Mouse (Mus musculus): ENCODE results near the gene Ptpn6. TPM values are rescaled to one million over a fixed set of nuclear protein-coding genes. Genes with fewer than 3 reads are reported as not detected.
A peak's percentile ranks its signal among the peaks of the same experiment; 100 is the strongest.
"Not testable (repeated sequence)": the region's sequence is repeated elsewhere in the genome, so short reads cannot be mapped to it uniquely, and the experiment has no call there.

The Ptpn6 gene
- polyA plus RNA-seq, 1 experiment: 6.5 TPM

DNA sequence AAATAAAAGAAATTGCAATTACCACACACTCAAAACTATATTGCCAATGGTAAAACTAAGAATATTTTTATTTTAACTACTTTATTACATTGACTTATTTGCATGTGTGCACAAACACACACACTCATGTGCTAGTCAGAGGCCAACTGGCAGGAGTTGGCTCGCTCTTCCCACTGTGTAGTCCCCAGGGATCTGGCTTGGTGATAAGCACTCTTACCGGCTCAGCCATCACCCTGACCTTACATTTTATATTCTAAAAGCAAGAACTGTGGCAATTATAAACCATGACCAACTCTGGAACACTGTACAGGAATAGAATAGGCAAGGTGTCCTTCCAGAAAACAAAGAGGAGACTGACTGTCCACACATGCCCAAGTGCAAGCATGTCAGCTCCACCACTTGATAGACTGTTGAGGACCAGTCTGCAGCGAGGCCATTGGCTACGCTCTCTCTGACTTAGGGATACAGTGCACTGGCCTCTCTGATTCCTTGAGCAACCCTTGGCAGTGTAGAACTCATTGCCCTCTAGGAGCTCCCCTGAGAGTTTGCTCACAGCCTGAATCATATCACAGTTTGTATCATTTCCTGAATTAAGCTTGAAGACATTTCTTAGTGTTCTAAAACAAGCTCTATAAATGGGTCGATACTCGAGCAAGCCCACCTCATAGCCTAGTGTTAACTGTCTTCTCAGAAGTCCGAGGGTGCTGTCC, 41.9 kb downstream of the Ptpn6 start:
- H3K4me1 ChIP-seq (ENCODE audit: control insufficient read depth, insufficient read depth, low read length): peaks cover 10% of the 10 kb centered on the region
- H3K4me3 ChIP-seq (ENCODE audit: insufficient read depth, low read length): no peak overlapping the region
- H3K27ac ChIP-seq (ENCODE audit: insufficient read depth, low read length): no peak overlapping the region
- TF ChIP-seq CTCF (IDR thresholded peaks at IDR 0.05; ENCODE audit: extremely low read depth, insufficient read depth, low read length) (no peak), POLR2A (IDR thresholded peaks at IDR 0.05; ENCODE audit: extremely low read depth, insufficient read depth, low read length) (no peak)

DNA sequence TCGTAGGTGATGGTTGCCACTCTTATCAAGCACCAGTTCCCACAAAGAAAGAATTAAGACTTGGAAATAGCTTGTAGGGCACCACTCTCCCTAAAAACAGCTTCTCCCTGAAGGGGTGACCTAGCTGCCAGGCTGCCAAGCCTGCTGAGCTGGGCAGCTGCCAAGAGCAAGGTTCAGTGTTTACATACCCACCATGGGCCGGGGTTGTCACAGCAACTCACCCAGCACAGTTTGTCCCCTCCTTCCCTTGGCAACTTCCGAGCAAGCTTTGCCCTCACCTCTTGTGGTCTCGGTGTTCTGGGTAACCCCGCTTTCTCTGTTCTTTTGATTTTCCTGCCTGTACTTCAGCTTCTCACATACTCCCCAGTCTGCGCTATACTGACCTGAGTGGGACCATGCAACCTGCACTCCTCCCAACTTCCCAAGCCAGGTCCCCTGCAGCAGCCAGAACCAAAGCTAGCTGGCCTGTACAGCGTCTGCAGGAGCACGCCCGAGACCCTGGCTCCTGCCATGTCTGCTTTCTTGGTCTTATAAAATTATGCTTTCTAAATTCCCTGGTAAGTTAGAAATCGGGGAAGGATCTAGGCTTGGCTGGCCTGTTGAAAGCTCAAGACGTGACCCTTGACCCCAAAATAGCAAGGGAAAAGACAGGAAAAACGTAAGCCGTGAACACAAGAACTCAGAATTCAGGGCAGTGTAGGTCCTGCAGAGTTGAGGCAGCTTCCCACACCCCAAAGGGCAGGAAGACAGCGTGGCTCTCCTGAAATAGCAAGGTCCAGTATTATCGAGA, 44.2 kb downstream of the Ptpn6 start:
- no peak overlapping the region for H3K4me3 ChIP-seq (ENCODE audit: insufficient read depth, low read length)
- H3K27ac ChIP-seq (ENCODE audit: insufficient read depth, low read length): peak overlapping the region; percentile 45; the same call in 1 of the 2 replicates

DNA sequence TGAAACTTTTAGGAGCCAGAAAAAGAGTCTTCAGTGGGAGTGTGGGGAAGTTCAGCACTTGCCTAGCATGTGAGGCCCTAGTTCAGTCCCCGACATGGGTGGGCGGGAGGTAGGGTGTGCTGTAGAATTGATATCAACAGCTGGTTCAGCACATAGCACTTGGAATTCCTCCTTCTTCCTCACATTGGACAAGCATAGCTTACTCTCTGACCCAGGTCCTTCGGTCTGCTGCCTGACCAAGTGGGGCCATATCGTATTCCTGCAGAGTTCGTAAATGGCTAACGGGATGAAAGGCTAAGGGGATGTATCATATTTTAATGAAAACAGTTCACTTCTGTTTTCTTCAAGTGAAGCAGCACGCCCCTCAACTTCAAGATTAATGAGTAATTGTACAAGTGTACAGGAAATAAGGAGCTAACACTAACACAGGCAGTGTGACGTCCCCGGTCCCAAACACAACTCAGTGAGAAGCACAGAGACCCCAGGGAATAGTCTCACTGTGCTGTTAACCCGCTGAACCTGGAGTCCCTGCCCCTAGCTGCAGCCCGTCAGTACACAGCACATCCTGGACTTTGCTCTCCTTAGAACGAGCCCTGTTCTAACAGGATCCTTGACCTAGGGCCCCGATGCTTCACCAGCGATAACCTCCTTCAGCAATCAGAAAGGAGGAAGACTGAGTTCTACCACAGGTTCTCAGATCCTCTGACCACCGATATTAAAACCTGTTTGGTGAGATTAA, 45.1 kb downstream of the Ptpn6 start:
- TF ChIP-seq POLR2A (IDR thresholded peaks at IDR 0.05; ENCODE audit: extremely low read depth, insufficient read depth, low read length) (no peak), CTCF (IDR thresholded peaks at IDR 0.05; ENCODE audit: extremely low read depth, insufficient read depth, low read length) (no peak)
- Histone ChIP-seq H3K27ac (ENCODE audit: insufficient read depth, low read length) (peak overlapping the region; percentile 45), H3K4me1 (ENCODE audit: control insufficient read depth, insufficient read depth, low read length) (peaks cover 8% of the 10 kb centered on the region), H3K4me3 (ENCODE audit: insufficient read depth, low read length) (no peak overlapping the region)

More for the DNA sequence above, 44.2 kb downstream of the Ptpn6 start:
- TF ChIP-seq CTCF (IDR thresholded peaks at IDR 0.05; ENCODE audit: extremely low read depth, insufficient read depth, low read length) (no peak), POLR2A (IDR thresholded peaks at IDR 0.05; ENCODE audit: extremely low read depth, insufficient read depth, low read length) (no peak)
- H3K4me1 ChIP-seq (ENCODE audit: control insufficient read depth, insufficient read depth, low read length): peaks cover 8% of the 10 kb centered on the region

DNA sequence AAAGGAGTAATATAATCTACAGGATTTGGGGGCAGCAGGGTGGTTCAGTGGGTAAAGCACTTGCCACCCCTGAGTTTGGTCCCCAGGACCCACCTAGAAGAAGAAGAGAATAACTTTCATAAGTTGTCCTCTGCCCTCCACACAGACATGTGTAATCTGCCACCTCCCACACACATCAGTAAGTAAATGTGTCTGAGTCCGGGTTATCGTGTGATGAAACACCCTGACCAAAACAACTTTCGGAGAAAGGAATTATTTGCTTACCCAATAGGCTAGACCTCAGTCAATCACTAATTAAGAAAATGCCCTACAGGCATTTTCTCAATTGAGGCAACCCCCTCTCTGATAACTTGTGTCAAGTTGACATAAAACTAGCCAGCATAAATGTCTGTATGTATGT, 48.0 kb downstream of the Ptpn6 start:
- no peak for TF ChIP-seq CTCF (IDR thresholded peaks at IDR 0.05; ENCODE audit: extremely low read depth, insufficient read depth, low read length)
- no peak for TF ChIP-seq POLR2A (IDR thresholded peaks at IDR 0.05; ENCODE audit: extremely low read depth, insufficient read depth, low read length)
- Histone ChIP-seq H3K4me3 (ENCODE audit: insufficient read depth, low read length) (no peak overlapping the region), H3K4me1 (ENCODE audit: control insufficient read depth, insufficient read depth, low read length) (peaks cover 8% of the 10 kb centered on the region), H3K27ac (ENCODE audit: insufficient read depth, low read length) (no peak overlapping the region)

DNA sequence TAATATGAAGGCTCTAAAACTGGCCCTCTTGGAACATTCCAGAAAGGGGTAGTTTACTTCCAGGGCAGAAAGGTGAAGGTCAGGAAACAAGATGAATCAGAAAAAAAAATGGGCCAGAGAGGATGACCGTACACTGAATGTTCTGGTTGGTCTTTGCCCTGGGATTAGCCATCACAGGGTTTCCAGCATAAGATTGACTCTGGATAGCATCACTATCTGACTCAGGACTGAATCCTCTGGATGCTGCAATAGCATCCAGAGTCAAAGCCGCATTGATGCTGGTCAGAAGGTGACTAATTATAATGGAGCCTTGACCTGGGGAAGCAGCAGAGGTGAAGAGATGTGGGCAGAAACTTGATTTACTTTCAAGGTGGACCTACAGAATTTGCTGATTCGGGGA, 49.5 kb downstream of the Ptpn6 start:
- Histone ChIP-seq H3K4me1 (ENCODE audit: control insufficient read depth, insufficient read depth, low read length) (peaks cover 6% of the 10 kb centered on the region), H3K27ac (ENCODE audit: insufficient read depth, low read length) (no peak overlapping the region), H3K4me3 (ENCODE audit: insufficient read depth, low read length) (no peak overlapping the region)
- TF ChIP-seq CTCF (IDR thresholded peaks at IDR 0.05; ENCODE audit: extremely low read depth, insufficient read depth, low read length) (no peak), POLR2A (IDR thresholded peaks at IDR 0.05; ENCODE audit: extremely low read depth, insufficient read depth, low read length) (no peak)

DNA sequence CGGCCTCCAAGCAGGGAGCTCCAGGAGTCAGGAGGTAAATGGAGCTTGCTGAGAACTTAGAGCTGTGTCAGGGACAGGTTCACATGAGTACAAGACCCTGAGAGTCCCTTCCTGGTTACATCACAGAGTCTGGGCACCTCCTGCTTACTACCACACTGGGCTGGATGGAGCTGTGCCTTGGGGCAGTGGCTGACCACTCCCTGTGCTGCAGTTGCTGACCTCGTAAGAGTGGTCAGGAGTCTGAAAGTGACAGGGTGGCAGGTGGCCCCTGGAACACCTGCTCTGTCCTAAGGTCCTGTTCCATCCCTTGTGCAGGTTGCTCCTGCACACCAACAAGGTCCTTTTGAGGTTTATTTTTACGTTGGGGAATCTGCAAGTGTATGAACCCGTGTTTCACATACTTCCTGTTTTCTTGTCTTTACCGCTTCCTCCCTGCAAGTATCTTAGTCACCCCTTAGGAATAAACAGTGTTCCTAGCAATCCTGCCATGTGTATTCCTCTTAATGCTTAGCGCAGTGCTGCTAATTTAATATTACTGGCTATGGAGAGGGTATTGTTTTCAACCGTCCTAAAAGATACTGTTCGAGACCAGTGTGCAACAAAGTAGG, 50.3 kb downstream of the Ptpn6 start:
- Histone ChIP-seq H3K27ac (ENCODE audit: insufficient read depth, low read length) (peak overlapping the region; percentile 15; the same call in 1 of the 2 replicates), H3K4me1 (ENCODE audit: control insufficient read depth, insufficient read depth, low read length) (peaks cover 3% of the 10 kb centered on the region), H3K4me3 (ENCODE audit: insufficient read depth, low read length) (no peak overlapping the region)
- no peak for TF ChIP-seq CTCF (IDR thresholded peaks at IDR 0.05; ENCODE audit: extremely low read depth, insufficient read depth, low read length)
- no peak for TF ChIP-seq POLR2A (IDR thresholded peaks at IDR 0.05; ENCODE audit: extremely low read depth, insufficient read depth, low read length)

DNA sequence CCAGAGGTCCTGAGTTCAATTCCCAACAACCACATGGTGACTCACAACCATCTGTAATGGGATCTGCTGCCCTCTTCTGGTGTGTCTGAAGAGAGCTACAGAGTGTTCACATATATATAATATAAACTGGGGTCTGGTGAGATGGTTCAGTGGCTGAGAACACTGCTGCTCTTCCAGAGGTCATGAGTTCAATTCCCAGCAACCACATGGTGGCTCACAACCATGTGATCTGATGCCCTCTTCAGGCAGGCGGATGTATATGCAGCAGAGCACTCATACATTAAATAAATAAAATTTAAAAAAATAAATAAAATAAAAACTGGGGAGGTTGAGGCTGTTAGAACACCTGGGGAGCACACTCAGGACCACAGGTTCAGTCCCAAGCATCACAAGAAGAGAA, 51.9 kb downstream of the Ptpn6 start:
- H3K4me3 ChIP-seq (ENCODE audit: insufficient read depth, low read length): not testable (repeated sequence)

DNA sequence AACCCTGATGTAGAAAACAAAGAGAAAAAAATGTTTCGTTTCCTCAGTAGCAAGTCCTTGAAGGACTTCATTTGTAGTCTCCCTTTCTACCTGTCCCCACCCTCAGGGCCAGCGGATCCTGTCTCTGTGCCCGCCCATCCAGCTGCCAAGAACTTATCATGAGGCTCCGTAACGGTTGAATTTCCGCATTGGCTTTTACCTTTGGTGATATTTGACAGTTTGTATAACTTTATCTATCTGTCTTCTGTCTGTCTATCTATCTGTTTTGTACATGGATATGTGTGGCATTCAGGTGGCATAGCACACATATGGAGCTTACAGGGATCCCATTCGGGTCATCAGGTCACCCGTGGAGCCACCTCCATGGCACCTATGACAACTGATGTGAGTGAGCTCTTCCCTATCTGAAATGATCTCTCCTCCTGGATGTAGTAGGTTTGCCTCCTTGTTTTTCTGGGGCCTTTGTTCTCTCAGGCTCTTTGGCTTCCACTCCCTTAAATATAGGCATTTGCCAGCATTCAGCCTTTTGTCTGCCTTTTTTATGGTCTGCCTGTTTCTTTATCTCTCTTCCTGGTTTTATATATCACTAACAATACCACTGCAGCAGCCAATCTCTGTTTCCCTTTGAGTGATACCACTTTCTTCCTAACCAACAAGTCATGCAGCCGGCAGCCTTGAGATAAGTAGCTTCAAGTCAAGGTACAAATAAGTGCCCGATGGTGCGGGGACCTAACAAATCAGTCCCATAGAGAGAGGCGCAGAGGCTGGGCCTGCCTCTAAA, 52.7 kb downstream of the Ptpn6 start:
- no peak overlapping the region for H3K27ac ChIP-seq (ENCODE audit: insufficient read depth, low read length)
- TF ChIP-seq POLR2A (IDR thresholded peaks at IDR 0.05; ENCODE audit: extremely low read depth, insufficient read depth, low read length): no peak
- H3K4me3 ChIP-seq (ENCODE audit: insufficient read depth, low read length): no peak overlapping the region
- H3K4me1 ChIP-seq (ENCODE audit: control insufficient read depth, insufficient read depth, low read length): peaks cover 2% of the 10 kb centered on the region

More for the DNA sequence above, 51.9 kb downstream of the Ptpn6 start:
- not testable (repeated sequence) for H3K4me1 ChIP-seq (ENCODE audit: control insufficient read depth, insufficient read depth, low read length); H3K27ac ChIP-seq (ENCODE audit: insufficient read depth, low read length)
